Mouse (Mus musculus): Measurements from ENCODE around the gene Greb1. TPM values are rescaled to one million over a fixed set of nuclear protein-coding genes. Genes with fewer than 3 reads are reported as not detected.

Gene Greb1
- total RNA-seq, 2 experiments from 2014 or later, result 0.33 TPM

- intact Hi-C loops (cut with DNase I), result no loop called here
- DNase-seq, result no peak
Observed at GRCm38 (mm10) chr12:16768711-16769110, 32.0 kb downstream of the Greb1 start.

- intact Hi-C loops (cut with DNase I), result no loop called here
- DNase-seq, result no peak
Observed at GRCm38 (mm10) chr12:16768251-16768650, 32.4 kb downstream of the Greb1 start.

GRCm38 (mm10) chr12:16764776-16765445 lies 35.8 kb downstream of the Greb1 start:
- no peak for DNase-seq
- intact Hi-C loops (cut with DNase I), result no loop called here

GRCm38 (mm10) chr12:16763649-16764422 lies 36.9 kb downstream of the Greb1 start:
- no peak for DNase-seq
- intact Hi-C loops (cut with DNase I), result no loop called here

- no peak for DNase-seq
- intact Hi-C loops (cut with DNase I), result no loop called here
Observed at GRCm38 (mm10) chr12:16761461-16761860, 39.2 kb downstream of the Greb1 start.

DNA sequence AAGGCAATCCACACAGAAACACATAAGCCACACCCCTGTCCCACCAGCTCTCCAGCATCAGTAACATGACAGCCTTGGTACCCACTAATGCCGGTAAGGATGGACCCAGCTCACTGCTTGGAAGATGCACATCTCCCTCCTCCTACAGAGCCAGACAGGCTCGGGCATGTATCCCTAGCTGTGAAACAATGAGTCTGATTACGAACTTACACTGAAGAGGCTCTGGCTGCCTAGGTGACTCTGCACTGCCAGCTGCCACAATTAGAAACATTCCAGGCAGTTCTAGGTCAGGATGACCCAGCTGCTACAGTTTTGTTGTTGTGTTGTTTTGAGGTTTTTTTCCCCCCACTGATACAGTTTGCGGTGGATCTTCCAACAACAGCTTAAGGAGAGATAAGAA lies 40.4 kb downstream of the Greb1 start:
- intact Hi-C loops (cut with DNase I), result no loop called here
- peak in 1 of 2 experiments; percentile 20 for DNase-seq

GRCm38 (mm10) chr12:16754311-16754710 lies 46.4 kb downstream of the Greb1 start:
- intact Hi-C loops (cut with DNase I), result loop anchor here (1.0 to 2.0 kb wide), 2 partner anchors 36 to 186 kb away; no protein-coding TSS in a partner anchor
- peak; percentile 36 to 74 for DNase-seq

DNA sequence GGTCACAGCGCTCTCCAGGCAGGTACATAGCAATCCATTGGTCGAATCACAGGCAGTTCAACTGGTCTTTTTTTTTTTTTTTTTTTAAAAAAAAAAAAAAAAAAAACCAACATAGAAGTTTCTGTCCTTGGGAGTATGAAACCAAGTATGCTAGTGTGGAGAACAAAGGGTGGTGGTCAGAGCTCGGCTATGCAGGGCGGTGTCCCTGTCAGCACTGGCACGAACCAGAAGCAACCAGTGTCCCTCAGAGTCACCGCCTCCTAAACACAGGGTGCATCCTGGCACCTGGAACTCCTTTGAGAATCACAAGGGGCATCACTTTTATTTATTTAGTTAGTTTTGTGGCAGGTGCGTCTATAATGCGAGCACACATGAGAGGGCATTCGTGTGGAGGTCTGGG lies 47.1 kb downstream of the Greb1 start:
- no peak for DNase-seq
- intact Hi-C loops (cut with DNase I), result no loop called here

DNA sequence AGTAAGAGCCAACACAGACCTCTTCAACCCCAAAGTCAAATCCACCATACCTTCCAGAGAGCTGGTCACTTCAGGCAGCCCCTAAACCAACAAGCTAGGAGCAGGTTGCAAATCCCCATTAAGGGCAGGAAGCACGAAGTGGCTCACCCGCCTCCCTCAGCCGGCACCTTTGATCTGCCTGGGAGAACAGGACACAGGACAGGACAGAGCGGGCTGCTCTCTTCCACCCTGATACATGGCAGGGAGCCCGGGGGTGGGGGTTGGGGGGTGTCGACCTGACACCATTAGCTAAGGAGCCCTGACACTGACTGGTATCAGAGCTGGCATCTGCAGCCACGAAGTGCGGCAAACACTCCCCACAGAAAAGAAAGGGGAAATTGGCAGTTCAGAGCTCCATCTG lies 47.6 kb downstream of the Greb1 start:
- intact Hi-C loops (cut with DNase I), result no loop called here

GRCm38 (mm10) chr12:16752236-16752840 lies 48.3 kb downstream of the Greb1 start:
- DNase-seq, result no peak
- intact Hi-C loops (cut with DNase I), result no loop called here

More for the DNA sequence above, 47.6 kb downstream of the Greb1 start:
- no peak for DNase-seq

DNA sequence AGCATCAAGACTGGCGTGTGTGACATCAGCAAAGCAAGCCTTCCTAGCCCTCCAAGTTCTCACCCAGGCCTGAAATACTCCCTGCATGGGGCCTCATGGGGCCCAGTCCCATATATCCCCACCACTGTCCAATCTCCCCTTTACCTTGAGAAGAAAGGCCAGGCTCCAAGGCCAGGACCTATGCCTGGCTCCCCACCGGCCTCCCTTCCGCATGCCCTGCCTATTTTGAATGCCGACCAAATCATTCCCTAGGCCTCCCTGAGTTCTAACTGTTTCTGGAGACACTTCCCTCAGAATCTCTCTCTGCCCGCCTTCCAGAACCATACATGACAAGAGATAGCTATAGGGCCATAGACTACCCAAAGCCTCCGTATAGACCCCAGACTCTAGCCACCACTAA lies 49.1 kb downstream of the Greb1 start:
- intact Hi-C loops (cut with DNase I), result no loop called here
- no peak for DNase-seq

DNA sequence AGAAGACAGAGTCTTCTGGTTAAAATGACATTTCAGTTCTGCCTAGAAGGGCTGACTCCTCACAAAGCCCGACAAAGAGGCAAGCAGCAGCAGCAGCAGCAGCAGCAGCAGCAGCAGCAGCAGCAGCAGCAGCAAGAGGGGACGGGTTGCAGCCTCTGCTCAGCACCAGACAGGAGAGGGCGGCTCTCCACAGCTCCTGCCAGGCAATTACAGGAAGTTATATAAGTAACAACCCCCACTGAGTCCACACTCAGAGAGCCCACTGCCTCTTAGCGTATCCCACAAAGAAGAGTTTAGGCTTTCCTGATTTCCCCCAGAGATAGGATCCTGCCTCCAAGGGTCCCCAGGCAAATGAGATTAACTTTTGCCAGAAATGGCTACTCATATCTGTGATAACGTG lies 60.6 kb downstream of the Greb1 start:
- intact Hi-C loops (cut with DNase I), result no loop called here
- DNase-seq, result no peak

- no peak for DNase-seq
- intact Hi-C loops (cut with DNase I), result no loop called here
Observed at GRCm38 (mm10) chr12:16737266-16737665, 63.4 kb downstream of the Greb1 start.

GRCm38 (mm10) chr12:16734698-16735097 lies 66.0 kb downstream of the Greb1 start:
- DNase-seq, result no peak

DNA sequence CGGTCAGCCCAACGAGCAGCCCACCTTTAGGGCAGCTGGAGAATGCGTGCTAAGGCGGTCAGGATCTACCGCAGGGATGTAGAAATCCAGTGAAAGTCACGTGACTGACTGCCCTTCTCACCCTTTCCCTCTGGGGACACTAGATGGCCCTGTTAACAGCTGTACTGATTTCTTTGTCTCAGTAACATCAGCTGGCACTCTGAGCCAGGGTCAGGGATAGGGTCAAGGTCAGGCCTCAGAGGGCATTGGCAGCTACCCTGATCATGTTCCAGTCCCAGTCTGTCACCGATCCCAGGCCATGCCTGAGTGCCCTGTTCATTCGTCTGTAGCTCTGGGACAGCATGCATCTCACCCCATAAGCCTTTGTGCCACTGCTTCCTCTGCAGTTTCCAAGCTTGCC lies 66.7 kb downstream of the Greb1 start:
- DNase-seq, result no peak
- intact Hi-C loops (cut with DNase I), result no loop called here

More at GRCm38 (mm10) chr12:16734698-16735097, 66.0 kb downstream of the Greb1 start:
- intact Hi-C loops (cut with DNase I), result no loop called here

GRCm38 (mm10) chr12:16731121-16731741 lies 69.5 kb downstream of the Greb1 start:
- DNase-seq, result peak; percentile 16 to 17
- intact Hi-C loops (cut with DNase I), result no loop called here

DNA sequence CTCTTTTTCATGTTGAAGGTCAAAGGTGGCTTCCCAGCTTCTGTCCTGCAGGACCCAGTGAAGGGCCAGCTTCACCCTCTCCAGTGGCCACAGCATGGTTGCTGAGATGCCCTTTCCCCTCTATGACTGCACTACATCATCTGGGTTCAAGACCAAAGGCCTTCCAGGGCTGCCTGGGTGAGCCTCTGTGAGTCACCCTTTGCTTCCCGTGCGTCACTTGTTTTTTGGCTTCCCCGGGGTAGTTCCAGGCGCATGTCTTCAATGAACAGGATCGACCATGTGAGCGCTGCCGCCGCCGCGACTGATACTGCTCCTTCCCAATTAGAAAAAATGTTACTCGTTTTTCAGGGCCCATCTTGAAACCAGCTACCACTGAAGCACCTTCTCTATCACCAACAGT lies 70.5 kb downstream of the Greb1 start:
- DNase-seq, result no peak
- intact Hi-C loops (cut with DNase I), result no loop called here

GRCm38 (mm10) chr12:16728221-16728620 lies 72.5 kb downstream of the Greb1 start:
- no peak for DNase-seq
- intact Hi-C loops (cut with DNase I), result no loop called here

GRCm38 (mm10) chr12:16726229-16726628 lies 74.5 kb downstream of the Greb1 start:
- DNase-seq, result no peak
- intact Hi-C loops (cut with DNase I), result no loop called here

DNA sequence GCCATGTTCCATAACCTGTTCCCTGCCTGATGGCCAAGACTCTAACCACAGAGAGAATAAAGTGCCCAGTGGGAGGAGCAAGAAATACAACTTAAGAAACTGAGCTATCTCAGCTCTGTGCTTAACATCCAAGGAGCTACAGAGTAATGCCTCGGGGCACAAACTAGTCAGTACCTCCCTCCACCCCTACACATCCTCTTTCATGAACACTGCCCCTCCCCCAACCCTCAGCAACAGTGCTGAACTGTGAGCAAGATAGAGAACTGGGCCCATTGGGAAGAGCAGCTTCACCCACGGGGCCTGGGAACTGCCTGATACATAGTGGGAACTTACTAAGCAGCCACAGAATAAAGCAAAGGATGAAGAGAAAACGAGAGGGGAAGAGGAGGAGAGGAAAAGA lies 77.1 kb downstream of the Greb1 start:
- intact Hi-C loops (cut with DNase I), result no loop called here
- no peak for DNase-seq

DNA sequence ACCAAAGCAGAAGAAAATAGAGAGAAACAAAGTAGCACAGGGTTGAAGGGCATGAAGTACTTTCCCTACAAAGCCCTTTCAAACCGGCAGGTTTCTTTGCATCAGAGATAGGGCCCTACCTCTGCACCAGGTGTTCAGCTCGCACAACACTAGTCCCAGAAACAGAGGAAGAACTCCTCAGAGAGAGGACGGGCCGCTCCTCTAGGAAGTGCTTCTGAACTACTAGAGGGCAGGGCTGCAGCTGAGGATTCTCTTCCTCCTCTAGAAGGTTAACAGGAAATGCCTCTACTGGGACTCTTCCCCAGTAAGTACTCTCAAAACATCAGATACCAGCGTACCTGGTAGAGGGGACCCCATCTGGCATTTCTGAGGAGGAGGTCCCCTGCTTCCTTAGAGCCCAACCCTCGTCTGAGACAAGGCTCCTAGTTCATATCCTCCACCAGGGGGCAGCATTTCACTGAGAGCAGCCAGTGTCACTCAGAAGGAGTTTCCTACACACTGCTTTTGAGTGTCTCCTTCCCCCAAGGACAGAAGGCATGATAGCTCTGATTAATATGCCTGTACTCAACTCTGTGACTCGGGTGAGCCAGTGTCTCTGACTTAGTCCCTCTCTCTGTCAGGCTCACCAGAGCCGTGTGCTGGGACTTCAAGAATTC lies 81.9 kb downstream of the Greb1 start:
- peak; percentile 42 to 49 for DNase-seq
- intact Hi-C loops (cut with DNase I), result loop anchor here (2.0 kb wide), 1 partner anchor 36 kb away; no protein-coding TSS in a partner anchor
